Mouse (Mus musculus) right cerebral cortex, postnatal 25 days (tissue): ENCODE data around the gene Vasn.

Experiments
- DNase-seq: peaks from one replicate; pipeline ENCODE4 v3.0.0; 2022

The Vasn gene

DNA sequence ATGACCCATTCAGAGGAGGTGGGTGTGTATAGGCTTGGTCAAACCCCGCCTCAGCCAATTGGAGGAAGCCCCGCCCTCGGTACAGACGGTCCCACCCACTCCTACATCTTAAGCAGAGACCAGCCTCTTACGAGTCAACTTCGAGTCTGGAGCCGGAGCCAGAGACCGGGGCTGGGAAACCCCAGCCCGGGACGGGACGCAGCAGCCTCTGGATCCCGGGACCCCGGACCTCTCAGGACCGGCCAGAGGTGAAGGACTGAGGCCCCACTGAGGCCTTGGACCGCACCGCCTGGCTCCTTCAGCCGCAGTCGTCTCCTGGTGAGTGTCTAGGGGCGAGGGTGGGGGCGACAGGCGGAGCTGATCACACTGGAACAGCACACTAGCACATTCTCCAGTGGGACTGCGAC, at the start of gene Vasn, which contains the start of gene Dnaja3:
Gene Vasn (plus strand): TSS at position 111 of the 407 bp plus-strand sequence.
Gene Dnaja3 (plus strand): TSS at position 159 of the 407 bp plus-strand sequence.
- DNase-seq = peak; percentile 75

DNA sequence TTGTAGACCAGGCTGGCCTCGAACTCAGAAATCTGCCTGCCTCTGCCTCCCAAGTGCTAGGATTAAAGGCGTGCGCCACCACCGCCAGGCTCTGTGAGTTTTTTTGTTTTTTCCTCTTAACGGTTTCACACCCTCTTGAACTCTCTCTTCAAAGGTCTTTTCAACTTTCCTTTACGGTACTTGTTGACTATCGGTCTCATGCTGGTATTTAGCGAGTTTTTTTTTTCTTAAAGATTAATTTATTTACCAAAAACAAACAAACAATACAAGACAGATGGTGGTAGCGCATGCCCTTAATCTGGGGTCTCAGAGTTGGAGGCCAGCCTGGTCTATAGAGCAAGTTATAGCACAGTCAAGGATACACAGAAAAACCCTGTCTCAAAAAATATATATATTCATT, 49.5 kb upstream of the Vasn start:
- DNase-seq = no peak

DNA sequence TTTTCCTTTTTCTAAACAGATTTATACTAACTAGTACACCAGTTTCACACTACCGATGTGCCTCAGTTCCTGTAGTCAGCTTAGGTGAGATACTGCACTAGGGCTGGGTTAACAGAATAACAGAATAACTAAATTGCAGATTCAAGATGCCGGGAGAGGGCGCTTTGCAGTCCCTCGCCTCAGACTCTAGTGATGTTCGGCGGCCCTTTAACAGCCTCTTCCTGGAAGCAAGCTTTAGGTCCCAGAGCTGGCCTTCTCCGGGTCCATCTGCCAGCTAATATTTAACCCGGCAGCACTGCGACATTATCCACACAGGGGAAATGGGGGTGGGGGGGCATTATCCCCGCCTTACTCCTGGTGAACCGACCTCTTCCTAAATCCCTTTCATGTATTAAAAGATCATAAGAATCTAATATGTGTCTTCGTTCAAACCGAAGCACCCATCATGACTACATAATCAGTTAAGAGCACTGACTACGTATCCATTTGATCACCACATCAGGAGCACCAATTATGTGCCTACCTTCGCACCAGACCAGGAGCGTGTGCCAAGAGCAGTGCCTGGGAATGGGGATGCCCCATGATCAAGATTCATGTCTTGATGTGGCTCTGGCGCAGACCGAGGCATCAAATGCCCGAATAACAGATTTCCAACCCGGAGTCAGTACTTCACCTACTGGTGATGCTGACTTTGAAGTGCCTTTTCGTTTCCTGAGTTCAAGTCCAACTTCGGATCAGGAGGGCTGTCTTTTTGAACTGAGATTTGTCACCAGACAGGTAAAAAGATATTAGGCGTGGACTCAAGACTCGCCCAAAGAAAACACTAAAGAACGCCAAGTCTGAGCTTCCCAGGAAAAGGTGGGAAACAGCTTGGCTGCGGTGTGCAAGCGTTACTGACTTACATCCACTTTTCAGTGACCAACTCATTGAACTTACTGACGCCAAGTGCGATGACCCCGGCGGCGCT, 46.5 kb upstream of the Vasn start:
- DNase-seq = no peak

DNA sequence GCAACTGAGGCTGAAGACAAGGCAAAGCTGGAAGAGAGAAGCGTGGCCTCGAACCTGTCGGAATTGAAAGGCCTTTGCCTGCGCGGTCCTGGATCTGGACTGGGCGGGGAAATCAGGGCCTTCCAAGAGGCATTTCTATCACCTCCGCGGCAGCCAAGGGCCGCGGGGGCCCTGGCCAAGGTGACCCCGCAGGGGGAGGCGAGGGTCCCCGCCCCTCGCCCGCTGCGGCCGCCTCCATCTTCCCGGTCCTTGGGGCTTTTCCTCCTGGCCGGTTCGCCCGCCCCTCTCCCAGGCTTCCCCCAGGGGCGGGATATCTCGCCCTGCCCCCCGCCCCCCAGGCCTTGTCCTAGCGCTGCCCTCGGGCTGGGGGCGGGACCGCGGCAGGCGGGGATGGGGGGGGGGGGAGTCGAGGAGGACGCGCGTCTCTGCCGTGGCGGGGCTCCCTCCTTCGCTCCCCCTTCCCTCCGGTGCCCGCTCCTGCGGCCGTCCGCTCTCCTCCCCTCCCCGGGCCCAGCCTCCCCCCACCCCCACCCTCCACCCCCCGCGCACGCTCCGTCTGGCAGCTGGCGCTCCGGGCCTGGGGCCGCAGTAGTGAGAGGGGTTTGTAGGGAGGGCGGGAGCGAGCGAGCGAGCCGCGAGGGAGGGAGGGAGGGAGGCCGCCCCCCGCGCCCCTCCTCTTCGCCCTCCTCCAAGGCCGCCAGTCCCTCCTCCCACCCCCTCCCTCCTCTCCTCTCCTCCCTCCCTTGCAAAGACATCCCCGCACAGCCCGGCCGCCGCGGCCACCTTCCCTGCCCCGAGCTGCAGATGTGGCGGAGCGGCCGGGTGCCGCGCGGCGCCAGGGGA, 45.5 kb upstream of the Vasn start, which contains the start of gene Glis2:
Gene Glis2 (plus strand): TSS at position 743 of the 843 bp plus-strand sequence.
- peak; percentile 53 for DNase-seq

DNA sequence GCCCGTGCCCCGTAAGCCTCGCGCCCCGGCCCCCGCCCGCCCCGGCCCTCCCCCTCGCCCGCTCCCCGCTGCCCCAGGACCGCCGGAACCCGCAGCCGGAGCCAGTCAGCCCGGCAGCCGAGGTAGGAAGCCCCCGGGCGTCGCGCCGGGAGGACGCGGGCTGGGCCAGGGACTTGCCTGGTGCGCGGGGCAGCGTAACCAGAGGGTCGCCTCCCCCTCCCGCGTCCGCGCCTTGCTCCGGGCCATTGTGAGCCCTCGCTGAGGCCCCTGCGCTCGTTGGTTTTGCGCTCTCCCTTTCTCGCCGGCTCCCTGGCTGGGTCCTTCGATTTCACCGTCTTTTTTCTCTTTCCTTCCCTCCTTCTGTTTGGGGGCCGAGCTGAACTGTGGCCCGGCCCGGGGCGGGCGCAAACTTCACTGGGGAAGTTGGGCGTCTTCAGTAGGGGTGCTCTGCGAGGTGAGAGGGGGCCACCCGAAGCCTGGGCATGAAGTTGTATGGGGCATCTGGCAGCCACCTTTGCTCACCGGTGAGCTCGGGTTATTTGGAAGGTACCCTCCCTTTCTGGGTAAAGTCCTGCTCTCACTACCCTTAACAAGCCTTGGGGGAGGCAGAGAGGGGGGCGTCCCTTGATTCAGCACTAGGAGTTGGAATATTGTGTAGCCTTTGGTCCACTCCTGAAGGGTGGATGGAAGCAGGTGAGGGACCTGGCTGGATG, 44.8 kb upstream of the Vasn start:
- DNase-seq = peak; percentile 53

DNA sequence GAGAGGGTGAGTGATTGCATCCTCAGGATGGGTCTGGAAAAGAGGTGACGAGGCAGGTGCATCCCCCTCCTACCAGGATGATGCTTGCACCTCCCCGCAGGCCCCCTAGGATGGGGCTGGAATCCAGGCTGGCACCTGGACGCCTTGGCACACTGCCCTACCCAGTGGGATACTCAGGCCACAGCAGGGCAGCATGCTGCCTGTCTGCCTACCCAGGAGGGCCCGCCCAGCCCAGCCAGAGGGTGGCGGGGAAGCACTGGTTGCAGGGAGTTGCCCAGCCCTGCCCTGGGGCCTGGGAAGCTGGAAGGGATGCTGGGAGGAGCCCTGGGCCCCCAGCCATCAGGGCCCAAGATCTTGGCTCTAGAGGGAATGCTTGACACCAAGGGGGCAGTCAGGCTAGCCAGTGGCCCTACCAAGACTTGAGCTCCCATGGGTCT, 44.2 kb upstream of the Vasn start:
- DNase-seq = no peak

DNA sequence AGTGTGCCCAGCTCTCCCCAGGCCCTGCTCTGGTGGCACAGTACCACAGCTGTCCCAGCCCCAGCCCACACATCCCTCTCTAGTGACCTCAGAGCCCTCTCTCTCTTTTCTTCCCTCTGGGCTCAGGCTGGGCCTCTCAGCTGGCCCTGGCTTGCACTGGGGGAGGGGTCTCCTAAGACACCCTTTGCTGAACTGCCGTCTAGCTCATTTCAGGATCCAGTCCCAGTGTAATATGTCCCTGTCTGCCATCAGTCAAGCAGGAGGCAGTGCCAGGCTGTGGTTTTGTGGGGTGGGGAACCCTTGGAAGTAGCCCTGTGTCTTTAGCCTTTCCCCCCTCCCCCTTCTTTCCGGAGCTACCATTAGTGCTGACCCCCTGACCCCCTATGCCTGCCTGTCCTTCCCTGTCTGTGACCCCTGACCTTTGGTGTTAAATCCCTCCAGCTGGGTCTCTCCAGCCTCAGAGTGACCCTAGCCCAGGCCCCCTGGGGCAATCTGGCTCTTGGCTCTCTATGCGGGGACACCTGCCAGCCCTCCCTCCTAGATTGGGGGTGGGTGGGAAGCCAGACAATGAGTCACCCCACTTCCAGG, 43.5 kb upstream of the Vasn start:
- no peak for DNase-seq

DNA sequence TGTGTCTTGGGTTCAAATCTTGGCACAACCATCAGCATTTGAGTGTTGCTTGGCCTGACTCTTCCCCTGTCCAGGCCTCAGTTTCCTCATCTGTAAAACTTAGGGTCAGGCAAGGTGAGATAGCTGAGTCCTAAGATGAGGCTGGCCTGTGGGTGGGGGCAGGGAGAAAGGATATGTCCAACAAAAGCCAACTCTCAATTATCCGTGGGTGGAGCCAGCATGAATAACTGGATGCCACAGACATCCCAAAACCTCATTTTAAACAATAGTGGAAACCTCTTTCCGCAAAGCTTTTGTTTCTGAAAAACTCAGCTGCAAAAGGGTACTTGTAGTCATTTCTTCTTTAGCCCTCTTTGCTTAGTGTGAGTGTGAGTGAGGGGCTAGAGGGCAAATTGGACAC, 42.9 kb upstream of the Vasn start:
- no peak for DNase-seq

DNA sequence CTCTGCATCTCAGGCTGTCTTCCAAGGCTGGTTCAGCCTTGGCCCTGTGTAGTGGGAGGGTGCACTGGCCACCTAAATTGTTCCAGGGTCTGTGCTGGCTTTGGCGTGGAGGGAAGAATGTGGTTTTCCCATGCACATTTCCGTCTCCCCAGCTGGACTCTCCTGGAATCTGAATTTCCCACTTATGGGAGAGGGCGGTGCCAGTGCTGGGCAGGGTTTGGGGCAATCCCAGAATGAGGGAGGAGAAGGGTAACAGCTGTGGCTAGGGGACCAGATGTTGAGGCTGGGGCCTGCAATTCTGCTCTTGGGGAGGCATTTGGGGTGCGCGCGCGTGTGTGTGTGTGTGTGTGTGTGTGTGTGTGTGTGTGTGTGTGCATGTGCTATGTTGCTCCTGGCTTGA, 42.4 kb upstream of the Vasn start:
- DNase-seq = no peak

DNA sequence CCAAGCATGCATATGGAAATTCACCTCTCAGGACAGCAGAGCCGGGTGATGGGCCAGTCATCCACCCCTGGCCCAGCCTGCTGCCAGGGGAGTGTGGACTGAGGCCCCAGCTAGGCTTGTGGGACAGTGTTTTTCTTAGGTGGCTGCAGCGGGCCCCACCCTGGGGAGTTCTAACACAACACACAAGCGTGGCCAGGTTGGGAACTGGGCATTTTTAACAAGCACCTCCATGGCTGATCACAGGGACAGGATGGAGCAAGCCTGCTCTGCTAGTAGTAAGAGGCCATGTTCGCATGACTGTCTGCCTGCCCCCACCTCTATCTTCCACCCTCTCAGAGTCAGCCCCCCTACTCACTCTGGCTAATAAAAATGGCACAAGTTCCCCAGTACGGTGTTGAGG, 41.7 kb upstream of the Vasn start:
- DNase-seq = no peak

DNA sequence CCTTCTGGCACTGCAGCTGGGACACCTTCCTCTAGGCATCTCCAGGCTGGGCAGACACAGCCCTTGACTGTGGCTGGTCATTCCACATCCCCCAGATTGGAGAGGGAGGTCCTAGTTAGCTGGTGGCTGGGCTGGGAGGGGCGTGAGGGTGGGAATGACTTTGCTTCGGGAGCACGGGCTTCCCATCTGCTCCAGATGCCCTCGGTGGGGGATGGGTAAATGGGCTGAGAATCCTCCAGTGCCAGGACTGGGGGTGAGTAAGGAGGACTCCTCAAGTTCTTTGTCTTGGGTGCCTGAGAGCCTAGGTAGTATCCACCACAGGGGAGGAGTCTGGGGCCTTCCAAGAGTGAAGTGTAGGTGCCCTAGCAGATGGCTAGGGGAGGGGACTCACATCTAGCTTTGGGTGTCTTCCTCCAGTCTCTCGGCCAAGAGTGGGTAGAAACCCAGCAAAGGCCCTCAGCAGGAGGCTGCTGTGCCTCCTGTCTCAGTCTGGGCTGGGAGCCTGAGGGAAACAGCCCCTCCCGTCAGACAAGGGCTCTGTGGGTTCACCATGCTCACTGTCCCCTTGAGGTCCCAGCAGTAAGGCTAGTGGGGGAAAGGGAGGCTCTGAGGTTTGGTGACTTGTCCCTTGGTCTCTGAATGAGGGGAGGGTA, 40.7 kb upstream of the Vasn start:
- no peak for DNase-seq

DNA sequence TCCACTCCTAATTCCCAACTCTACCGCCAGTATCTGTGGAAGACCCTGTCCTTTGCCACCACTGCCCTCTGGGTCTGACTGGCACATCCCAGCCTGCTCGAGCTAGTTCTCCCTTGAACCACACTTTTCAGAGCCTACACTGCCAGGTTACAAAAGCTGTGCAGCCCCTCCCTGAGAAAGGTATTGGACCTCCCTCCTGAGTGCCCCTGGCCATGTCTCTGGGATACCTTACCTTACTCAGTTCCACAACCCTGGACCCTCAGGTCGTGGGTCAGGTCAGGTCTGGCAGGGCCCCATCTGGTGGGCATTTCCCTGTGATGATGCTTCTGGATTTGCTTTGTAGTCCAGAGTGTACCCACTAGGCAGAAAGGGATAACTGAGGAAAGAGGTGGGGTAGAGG, 40.1 kb upstream of the Vasn start:
- no peak for DNase-seq

DNA sequence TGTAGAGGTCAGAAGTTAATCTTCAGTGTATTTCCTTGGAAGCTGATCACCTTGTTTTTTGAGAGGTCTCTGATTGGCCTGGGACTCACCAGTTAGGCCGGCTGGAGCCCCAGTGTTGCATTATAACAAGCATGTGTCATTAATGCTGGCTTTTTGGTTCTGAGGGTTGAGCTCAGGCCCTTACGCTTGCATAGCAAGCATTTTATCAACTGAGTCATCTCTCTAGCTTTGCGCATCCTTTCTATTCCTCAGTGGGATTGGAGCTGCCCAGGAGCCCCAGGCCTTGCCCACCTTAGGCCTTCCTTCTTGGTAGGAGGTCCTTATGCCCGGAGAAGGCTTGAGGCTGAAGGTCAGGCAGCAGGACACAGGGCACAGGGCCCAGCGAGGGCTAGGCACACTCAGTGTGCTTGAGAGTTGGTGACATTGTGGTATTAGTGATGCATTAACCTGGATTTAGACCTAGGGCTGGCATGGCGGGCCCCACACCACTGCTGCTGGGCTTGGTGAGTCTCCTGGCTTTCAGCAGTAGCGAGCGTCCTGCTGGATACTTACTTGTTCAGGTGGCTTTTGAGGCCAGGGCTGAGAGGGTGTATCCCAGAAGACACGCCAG, 38.9 kb upstream of the Vasn start:
- no peak for DNase-seq

DNA sequence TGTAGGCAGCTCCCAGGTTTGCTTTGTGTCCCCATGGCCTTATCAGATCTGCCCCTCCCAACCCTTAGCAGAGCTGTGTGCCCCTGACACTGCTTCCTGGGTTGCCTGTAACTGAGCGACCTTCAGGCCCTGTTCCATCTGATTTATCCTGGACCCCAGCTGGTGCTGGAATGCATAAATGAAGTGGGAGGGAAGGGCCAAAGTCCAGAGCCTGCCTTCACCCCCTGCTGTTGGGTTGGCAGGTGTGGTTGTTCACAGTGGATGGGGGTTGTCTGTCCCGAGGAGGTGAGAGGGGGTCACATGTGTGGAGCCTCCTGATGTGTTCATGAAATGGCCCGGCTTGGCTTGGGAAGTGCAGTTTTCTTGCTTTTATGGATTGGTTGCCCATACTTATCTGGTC, 37.6 kb upstream of the Vasn start:
- no peak for DNase-seq

DNA sequence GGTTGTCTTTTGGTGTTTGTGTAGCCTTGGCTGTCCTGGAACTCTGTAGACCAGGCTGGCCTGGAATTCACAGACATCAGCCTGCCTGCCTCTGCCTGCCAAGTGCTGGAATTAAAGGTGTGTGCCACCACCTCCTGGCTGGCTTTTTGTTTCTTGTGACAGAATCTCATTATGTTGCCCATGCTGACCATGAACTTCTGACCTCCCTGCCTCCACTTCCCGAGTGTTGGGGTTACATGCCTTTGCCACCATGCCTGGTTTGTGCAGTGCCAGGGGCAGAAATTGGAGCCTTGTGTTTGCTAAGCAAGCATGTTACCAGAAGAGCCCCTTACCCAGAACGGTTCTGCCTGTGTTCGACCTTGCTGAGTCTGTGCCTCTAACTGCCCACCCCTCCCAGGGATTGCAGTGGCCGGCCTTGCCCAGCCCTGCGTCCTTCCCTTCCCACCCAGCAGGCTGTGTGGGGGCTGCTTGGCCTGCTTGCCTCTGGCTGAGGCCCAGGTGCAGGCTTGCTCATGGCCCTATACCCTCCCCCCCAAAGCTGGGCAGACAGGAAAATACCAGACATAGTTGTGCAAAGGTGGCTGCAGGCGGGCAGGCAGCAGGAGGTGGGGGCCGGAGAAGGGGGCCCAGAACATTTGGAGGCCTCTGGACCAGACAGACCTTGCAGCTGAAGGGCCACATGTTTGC, 36.8 kb upstream of the Vasn start:
- DNase-seq = no peak

DNA sequence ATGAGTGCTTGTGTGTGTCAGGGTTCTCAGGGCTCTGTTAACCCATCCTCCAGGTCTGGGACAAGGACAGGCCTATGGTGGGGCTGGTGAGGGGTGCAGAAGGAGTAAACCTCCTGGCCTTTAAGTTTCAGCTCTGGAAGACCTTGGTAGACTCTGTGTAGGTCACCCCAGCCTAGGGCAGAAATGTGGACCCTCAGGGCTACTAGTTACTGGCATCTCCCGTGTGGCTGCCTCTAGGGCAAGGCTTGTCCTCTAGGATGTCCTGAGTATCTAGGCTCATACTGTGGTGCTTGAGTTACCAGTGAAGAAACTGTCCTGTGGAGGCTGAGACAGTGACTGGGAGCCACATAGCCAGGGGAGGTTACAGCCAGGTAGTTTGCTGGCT, 36.3 kb upstream of the Vasn start:
- no peak for DNase-seq

DNA sequence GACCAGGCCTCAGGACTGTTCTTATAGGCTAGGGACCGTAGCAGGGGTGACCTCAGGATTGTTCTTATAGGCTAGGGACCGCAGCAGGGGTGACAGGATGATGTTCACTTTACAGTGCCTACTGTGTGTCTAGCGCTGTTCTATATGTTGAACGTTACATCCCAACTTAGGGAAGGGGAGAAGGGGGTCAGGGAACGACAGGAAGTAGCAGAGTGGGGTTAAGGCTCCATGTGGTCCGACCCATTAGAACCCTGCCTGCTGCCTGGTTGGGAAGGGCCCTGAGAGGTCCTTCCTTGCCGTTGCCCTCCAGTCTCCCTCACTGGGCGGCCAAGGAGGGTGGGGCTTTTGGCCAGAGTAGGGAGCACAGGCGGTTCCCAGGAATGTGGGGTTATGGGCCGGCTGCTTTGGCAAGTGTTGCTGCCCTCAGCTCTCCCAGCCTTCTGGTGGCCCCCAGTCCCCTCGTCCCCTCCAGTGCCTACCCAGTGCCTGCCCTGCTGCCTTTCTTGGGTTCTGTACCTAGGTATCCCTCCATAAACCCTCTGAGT, 35.4 kb upstream of the Vasn start:
- DNase-seq = no peak

DNA sequence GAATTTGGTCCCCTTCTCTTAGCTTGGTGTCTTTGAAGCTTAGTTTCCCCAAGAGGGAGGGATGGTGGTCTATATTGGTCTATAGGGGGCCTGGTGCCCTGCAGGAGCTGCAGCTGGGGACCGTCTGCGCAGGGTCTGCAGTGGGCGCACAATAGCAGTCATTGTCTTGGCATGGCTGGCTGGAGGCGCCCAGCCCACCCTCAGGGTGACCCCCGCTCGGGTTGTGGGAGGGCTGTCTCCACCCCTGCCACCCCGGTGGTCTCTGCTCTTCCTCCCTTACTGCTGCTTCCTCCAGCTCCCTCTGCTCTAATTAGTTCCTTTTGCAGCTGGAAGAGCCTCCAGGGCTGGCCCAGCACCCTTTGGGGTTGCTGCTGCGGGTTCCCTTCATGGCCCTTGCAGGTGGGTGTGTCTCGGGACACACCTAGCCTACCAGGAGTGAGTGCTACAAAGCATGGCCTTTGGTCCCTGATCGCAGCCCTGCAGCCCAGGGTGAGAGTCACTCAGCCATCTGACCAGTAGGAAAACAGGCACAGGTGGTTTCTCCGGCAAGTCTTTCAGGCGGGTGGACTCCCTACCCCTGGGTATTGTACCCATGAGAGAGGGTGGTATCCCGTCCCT, 34.1 kb upstream of the Vasn start:
- no peak for DNase-seq

DNA sequence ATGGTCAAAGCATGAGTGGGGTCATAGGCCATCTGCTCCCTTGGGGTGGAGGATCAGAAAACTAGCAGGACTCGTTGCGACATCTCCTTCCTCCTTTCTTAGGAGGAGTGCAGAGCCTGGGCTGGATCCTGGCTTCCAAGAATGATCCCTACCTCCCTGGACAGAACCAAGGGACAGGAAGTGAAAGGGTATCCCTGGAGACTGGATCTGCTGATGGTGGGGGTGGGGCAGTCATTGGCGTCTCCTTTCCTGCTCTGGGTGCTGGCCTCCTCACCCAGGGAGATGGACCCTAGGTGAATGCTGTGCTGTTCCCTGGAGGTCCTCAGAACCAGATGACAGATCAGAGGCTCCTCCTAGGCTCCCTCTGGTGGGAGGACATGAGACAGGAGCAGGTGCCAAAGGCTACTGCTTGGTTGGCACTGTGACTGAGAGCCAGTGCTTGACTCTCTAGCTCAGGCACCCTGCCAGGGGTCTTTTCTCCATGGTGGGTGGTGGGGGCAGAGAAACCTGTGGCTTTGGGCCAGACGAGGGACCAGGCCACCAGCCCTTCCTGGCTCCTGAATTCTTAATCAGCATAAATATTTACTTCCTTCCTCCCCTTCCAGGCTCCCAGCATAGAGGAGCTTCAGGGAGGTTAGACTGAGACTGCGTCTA, 33.2 kb upstream of the Vasn start:
- no peak for DNase-seq
